Mouse (Mus musculus): ENCODE data around the gene Klc4.

- TF ChIP-seq CTCF (conservative IDR thresholded peaks at IDR 0.05; ENCODE audit: insufficient read depth, insufficient read length, low read depth, low read length) (no peak), POLR2A (IDR thresholded peaks at IDR 0.05; ENCODE audit: low read depth, low read length) (no peak)
These were observed 15.5 kb upstream of the Klc4 start for GRCm38 (mm10) chr17:46661351-46661750.

Measured in kidney, adult 2 months (tissue).